Mouse (Mus musculus): ENCODE measurements at regions not wholly inside any gene's neighbourhood (a gene's known extent, or its start where the extent isn't known, plus 50 kb on each side); places are given as distances from the start of the nearest gene placed in this dataset.

GRCm38 (mm10) chr8:30535450-30535849 lies 2893.1 kb upstream of the 5930422O12Rik start:
- TF ChIP-seq EP300 (IDR thresholded peaks at IDR 0.05; ENCODE audit: low read depth) (no peak), CTCF (IDR thresholded peaks at IDR 0.05; ENCODE audit: low read depth) (no peak)

All from heart, postnatal 0 days (tissue).